Mouse (Mus musculus) liver, embryonic 13.5 days (tissue): ENCODE results near the gene Mapk10. TPM values are rescaled to one million over a fixed set of nuclear protein-coding genes. Genes with fewer than 3 reads are reported as not detected.
"Not testable (repeated sequence)": the region's sequence is repeated elsewhere in the genome, so short reads cannot be mapped to it uniquely, and the experiment has no call there.

Experiments
- ATAC-seq: fragments of 200-750 bp; cut with Nextera tagmentation; 2 replicates; pipeline ENCODE4 v1.8.0; 2017; ENCODE audit warnings: low read depth, mild to moderate bottlenecking, moderate number of reproducible peaks, moderate library complexity
- DNase-seq: peaks from one replicate; pipeline ENCODE4 v3.0.0; 2022
- H3K27ac ChIP-seq: fragments of 300-500 bp; sonication (generic); 2 replicates; pipeline ENCODE4 v1.5.1; 2015; ENCODE audit warnings: moderate library complexity, mild to moderate bottlenecking, inconsistent platforms
- H3K27me3 ChIP-seq: fragments of 300-500 bp; sonication (generic); 2 replicates; pipeline ENCODE4 v1.6.1; 2015; ENCODE audit warnings: mild to moderate bottlenecking, inconsistent platforms
- H3K36me3 ChIP-seq: fragments of 300-500 bp; sonication (generic); 2 replicates; pipeline ENCODE4 v1.6.1; 2015; ENCODE audit warnings: mild to moderate bottlenecking, inconsistent platforms
- H3K4me1 ChIP-seq: fragments of 300-500 bp; sonication (generic); replicated peaks from 2 replicates; pipeline ENCODE4 v1.6.1; 2015; ENCODE audit warnings: inconsistent platforms
- H3K4me2 ChIP-seq: fragments of 300-500 bp; sonication (generic); 2 replicates; pipeline ENCODE4 v1.6.1; 2015; ENCODE audit warnings: inconsistent platforms, mild to moderate bottlenecking, moderate library complexity
- H3K4me3 ChIP-seq: fragments of 300-500 bp; sonication (generic); replicated peaks from 2 replicates; pipeline ENCODE4 v1.5.1; 2015; ENCODE audit warnings: mild to moderate bottlenecking, inconsistent platforms
- H3K9ac ChIP-seq: fragments of 300-500 bp; sonication (generic); 2 replicates; pipeline ENCODE4 v1.6.1; 2015; ENCODE audit warnings: mild to moderate bottlenecking, inconsistent platforms
- H3K9me3 ChIP-seq: fragments of 300-500 bp; sonication (generic); replicated peaks from 2 replicates; pipeline ENCODE4 v1.6.1; 2016; ENCODE audit warnings: inconsistent platforms
- WGBS: fragments of 180-500 bp; shearing (Covaris S2); methylation state at CpG from one replicate; pipeline ENCODE4 v1.1.7; 2015; ENCODE audit not compliant: insufficient replicate concordance; 5-methylcytosine and 5-hydroxymethylcytosine counted together
- polyA plus RNA-seq: library from polyadenylated mRNA; unstranded; fragments of >200 nt; fragmentation: Nextera tagmentation; extraction: Ambion mirVana; gene quantifications from 2 replicates; pipeline ENCODE4 v1.2.1, GENCODE M21; 2015

Mapk10 gene
- polyA plus RNA-seq, 1 experiment from 2014 or later: 0.13 TPM

GRCm38 (mm10) chr5:102952918-102953317 is 258.2 kb downstream of the Mapk10 start:
- H3K4me1 ChIP-seq: no peaks in the 10 kb centered on the region
- WGBS: 54% methylated on average over 3 of the region's 3 CpGs
- no peak overlapping the region for H3K4me2 ChIP-seq
- H3K27me3 ChIP-seq: no peaks in the 10 kb centered on the region
- H3K36me3 ChIP-seq: no peaks in the 10 kb centered on the region
- ATAC-seq (no peak), DNase-seq (no peak)
- H3K9me3 ChIP-seq: no peaks in the 10 kb centered on the region
- no peak overlapping the region for H3K4me3 ChIP-seq
- H3K9ac ChIP-seq: no peak overlapping the region
- H3K27ac ChIP-seq: no peak overlapping the region

DNA sequence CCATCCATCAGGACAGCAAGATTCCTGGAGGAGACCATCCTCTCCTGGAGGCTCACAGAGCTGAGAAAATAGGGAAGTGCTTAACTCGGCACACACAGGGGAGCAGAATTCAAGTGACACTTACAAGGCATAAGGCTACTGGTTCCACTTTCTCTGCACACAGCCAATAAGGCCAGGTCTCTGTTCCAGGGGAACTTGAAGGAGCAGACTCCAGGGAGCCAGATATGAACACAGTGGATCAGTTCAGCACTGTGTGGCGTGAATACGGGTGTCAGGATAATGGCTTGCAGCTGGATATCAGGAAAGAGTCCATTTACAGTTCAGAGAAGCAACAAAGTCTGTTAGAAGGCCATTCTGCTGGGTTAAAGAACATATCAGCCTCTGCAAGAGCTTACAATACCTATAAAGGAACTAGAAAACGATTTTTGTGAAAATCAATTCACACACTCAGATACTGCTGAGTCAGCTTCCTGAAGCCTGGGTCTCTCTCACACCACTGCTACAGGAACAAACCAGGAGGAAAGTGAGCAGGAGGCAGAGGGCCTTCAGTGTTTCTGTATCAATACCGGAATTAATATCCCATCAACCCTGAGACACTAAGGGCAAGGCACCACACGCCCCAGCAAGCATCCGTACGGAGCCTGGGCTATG is 263.9 kb downstream of the Mapk10 start:
- H3K9me3 ChIP-seq: 0 out of 2 replicates have a peak, but pooled peaks cover 5% of the 10 kb centered on the region
- no peaks in the 10 kb centered on the region for H3K4me1 ChIP-seq
- H3K9ac ChIP-seq: no peak overlapping the region
- WGBS: 63% methylated on average over 8 of the region's 8 CpGs
- no peak for ATAC-seq
- no peaks in the 10 kb centered on the region for H3K27me3 ChIP-seq
- no peaks in the 10 kb centered on the region for H3K36me3 ChIP-seq
- no peak overlapping the region for H3K4me3 ChIP-seq
- H3K27ac ChIP-seq: no peak overlapping the region
- DNase-seq: no peak
- no peak overlapping the region for H3K4me2 ChIP-seq

DNA sequence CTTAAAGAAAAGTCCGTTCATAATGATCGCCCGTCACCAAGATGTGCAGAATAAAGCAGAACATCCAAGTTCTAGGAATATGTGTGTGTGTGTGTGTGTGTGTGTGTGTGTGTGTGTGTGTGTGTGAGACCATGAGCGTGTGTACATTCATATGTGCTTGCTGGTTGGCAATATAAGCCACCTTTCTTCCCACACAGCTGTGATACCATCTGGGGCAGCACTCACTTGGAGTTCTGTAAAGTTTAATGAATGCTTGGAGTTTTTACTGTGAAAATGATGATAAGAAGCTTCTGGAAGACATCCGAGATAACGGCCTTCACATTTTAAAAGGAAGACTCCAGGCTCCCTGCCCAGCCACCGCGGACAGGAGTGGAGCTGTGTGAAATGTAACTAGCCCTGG is 264.5 kb downstream of the Mapk10 start:
- no peak overlapping the region for H3K4me3 ChIP-seq
- H3K4me2 ChIP-seq: no peak overlapping the region
- H3K4me1 ChIP-seq: no peaks in the 10 kb centered on the region
- no peak for DNase-seq
- no peaks in the 10 kb centered on the region for H3K27me3 ChIP-seq
- 62% methylated on average over 8 of the region's 8 CpGs for WGBS
- H3K9me3 ChIP-seq: 0 out of 2 replicates have a peak, but pooled peaks cover 5% of the 10 kb centered on the region
- no peak overlapping the region for H3K27ac ChIP-seq
- no peaks in the 10 kb centered on the region for H3K36me3 ChIP-seq
- no peak overlapping the region for H3K9ac ChIP-seq
- no peak for ATAC-seq

GRCm38 (mm10) chr5:102943864-102944630 is 267.1 kb downstream of the Mapk10 start:
- not testable (repeated sequence) for H3K4me2 ChIP-seq, H3K4me3 ChIP-seq, H3K36me3 ChIP-seq, H3K9ac ChIP-seq, H3K4me1 ChIP-seq, ATAC-seq, H3K27me3 ChIP-seq, H3K9me3 ChIP-seq, DNase-seq, H3K27ac ChIP-seq
- whole genome bisulfite sequencing: 63% methylated on average over 17 of the region's 17 CpGs

DNA sequence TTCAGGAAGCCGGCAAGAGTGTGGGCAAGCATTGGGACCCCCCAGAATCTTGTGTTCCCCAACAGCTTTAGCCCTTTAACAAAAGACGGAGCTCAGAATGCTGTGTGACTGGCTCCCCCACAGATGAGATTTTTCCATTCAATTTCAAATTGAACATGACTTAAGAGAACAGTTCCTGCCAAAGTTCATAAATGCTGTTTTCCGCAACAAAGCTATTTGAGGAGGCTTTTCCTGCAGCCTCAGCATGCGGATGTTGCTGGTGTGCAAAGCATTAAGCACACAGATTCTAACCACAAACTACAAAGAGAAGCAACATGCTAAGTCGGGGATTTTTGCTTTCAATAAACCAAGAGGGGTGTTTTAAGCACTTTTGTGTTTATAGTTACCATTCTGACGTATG is 281.0 kb downstream of the Mapk10 start:
- DNase-seq (no peak), ATAC-seq (no peak)
- Histone ChIP-seq H3K9ac (no peak overlapping the region), H3K9me3 (no peaks in the 10 kb centered on the region), H3K4me1 (no peaks in the 10 kb centered on the region), H3K4me3 (no peak overlapping the region), H3K27me3 (no peaks in the 10 kb centered on the region), H3K4me2 (no peak overlapping the region), H3K27ac (no peak overlapping the region), H3K36me3 (no peaks in the 10 kb centered on the region)
- WGBS: 61% methylated on average over 6 of the region's 6 CpGs

GRCm38 (mm10) chr5:102926786-102927185 is 284.3 kb downstream of the Mapk10 start:
- WGBS: 57% methylated on average over 5 of the region's 5 CpGs
- ATAC-seq (no peak), DNase-seq (no peak)
- Histone ChIP-seq H3K27ac (no peak overlapping the region), H3K9ac (no peak overlapping the region), H3K36me3 (no peaks in the 10 kb centered on the region), H3K4me1 (no peaks in the 10 kb centered on the region), H3K4me2 (no peak overlapping the region), H3K9me3 (no peaks in the 10 kb centered on the region), H3K4me3 (no peak overlapping the region), H3K27me3 (no peaks in the 10 kb centered on the region)

DNA sequence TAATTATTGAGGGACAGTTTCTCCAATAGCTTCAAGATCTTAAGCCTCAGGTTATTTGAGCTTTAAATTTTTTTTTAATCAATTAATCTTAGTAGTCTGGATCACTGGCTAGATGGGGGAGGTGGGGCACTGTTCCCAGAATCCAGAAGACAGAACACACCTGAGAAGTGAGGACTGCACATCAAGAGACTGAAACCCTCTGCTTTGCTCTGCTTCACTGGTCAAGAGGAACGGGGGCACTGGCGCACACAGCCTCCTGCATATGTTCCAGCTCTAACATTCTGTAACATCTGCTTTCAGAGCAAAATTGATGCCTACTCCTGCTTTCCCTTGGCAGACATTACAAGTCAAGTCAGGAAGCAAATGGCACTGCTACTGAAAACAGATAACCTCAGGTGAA is 290.9 kb downstream of the Mapk10 start:
- WGBS: 82% methylated on average over 2 of the region's 2 CpGs
- no peak overlapping the region for H3K9ac ChIP-seq
- no peaks in the 10 kb centered on the region for H3K36me3 ChIP-seq
- H3K27me3 ChIP-seq: no peaks in the 10 kb centered on the region
- DNase-seq: no peak
- no peak overlapping the region for H3K4me2 ChIP-seq
- 0 out of 2 replicates have a peak, but pooled peaks cover 4% of the 10 kb centered on the region for H3K9me3 ChIP-seq
- H3K4me1 ChIP-seq: no peaks in the 10 kb centered on the region
- no peak overlapping the region for H3K27ac ChIP-seq
- no peak for ATAC-seq
- no peak overlapping the region for H3K4me3 ChIP-seq

- WGBS: 35% methylated on average over 13 of the region's 13 CpGs
- no peak for ATAC-seq
- no peak for DNase-seq
- H3K27me3 ChIP-seq: no peaks in the 10 kb centered on the region
- no peaks in the 10 kb centered on the region for H3K9me3 ChIP-seq
- H3K4me3 ChIP-seq: no peak overlapping the region
- H3K9ac ChIP-seq: no peak overlapping the region
- no peaks in the 10 kb centered on the region for H3K4me1 ChIP-seq
- H3K4me2 ChIP-seq: no peak overlapping the region
- H3K27ac ChIP-seq: no peak overlapping the region
- no peaks in the 10 kb centered on the region for H3K36me3 ChIP-seq
Measured at GRCm38 (mm10) chr5:102905441-102906211, 305.5 kb downstream of the Mapk10 start.

DNA sequence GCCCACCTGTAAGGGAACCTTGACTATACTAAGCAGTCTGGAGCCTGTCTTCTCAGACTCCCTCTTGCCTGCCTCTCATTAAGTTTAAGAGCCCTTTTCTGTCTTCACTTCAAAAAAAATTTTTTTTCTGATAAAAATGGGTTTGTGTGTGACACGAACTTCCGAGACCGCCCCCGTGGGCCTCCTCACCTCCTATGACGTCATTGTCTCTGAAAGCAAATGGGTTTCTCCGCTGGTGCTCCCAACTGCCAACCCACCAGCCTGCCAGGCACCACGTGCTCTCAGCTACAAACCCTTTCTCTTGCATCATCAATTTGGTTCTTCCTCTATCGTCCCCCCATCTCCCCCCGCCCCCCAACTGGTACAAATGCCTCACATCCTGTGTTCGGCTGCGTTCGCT is 307.1 kb downstream of the Mapk10 start:
- Histone ChIP-seq H3K9ac (no peak overlapping the region), H3K36me3 (no peaks in the 10 kb centered on the region), H3K4me2 (no peak overlapping the region), H3K9me3 (no peaks in the 10 kb centered on the region), H3K27ac (no peak overlapping the region), H3K27me3 (no peaks in the 10 kb centered on the region), H3K4me3 (no peak overlapping the region), H3K4me1 (no peaks in the 10 kb centered on the region)
- 66% methylated on average over 12 of the region's 12 CpGs for WGBS
- ATAC-seq (no peak), DNase-seq (no peak)

GRCm38 (mm10) chr5:102903487-102903886 is 307.6 kb downstream of the Mapk10 start:
- ATAC-seq: no peak
- Histone ChIP-seq H3K4me1 (no peaks in the 10 kb centered on the region), H3K9ac (no peak overlapping the region), H3K36me3 (no peaks in the 10 kb centered on the region), H3K27ac (no peak overlapping the region), H3K9me3 (no peaks in the 10 kb centered on the region), H3K4me2 (no peak overlapping the region), H3K27me3 (no peaks in the 10 kb centered on the region), H3K4me3 (no peak overlapping the region)
- WGBS: 78% methylated on average over 9 of the region's 9 CpGs
- DNase-seq: no peak

- no peaks in the 10 kb centered on the region for H3K36me3 ChIP-seq
- DNase-seq (no peak), ATAC-seq (no peak)
- WGBS: 49% methylated on average over 5 of the region's 5 CpGs
- no peaks in the 10 kb centered on the region for H3K27me3 ChIP-seq
- no peak overlapping the region for H3K4me2 ChIP-seq
- no peak overlapping the region for H3K9ac ChIP-seq
- no peak overlapping the region for H3K4me3 ChIP-seq
- H3K9me3 ChIP-seq: no peaks in the 10 kb centered on the region
- no peak overlapping the region for H3K27ac ChIP-seq
- H3K4me1 ChIP-seq: no peaks in the 10 kb centered on the region
Measured at GRCm38 (mm10) chr5:102901176-102901575, 310.0 kb downstream of the Mapk10 start.
